Mouse (Mus musculus) kidney, embryonic 15.5 days (tissue): ENCODE data around the gene Chic1. TPM values are rescaled to one million over a fixed set of nuclear protein-coding genes. Genes with fewer than 3 reads are reported as not detected.

Source experiments
- ATAC-seq: fragments of 200-750 bp; cut with Nextera tagmentation; replicated peaks from 2 replicates; pipeline ENCODE4 v1.8.0; 2017; ENCODE audit warnings: moderate TSS enrichment; ENCODE audit not compliant: low FRiP score
- H3K27ac ChIP-seq: fragments of 300-500 bp; sonication (generic); 2 replicates; pipeline ENCODE4 v1.5.1; 2015; ENCODE audit warnings: mild to moderate bottlenecking, inconsistent platforms
- H3K27me3 ChIP-seq: fragments of 300-500 bp; sonication (generic); 2 replicates; pipeline ENCODE4 v1.6.1; 2015; ENCODE audit warnings: inconsistent platforms
- H3K36me3 ChIP-seq: fragments of 300-500 bp; sonication (generic); 2 replicates; pipeline ENCODE4 v1.6.1; 2015; ENCODE audit warnings: inconsistent platforms
- H3K4me1 ChIP-seq: fragments of 300-500 bp; sonication (generic); 2 replicates; pipeline ENCODE4 v1.6.1; 2015; ENCODE audit warnings: inconsistent platforms
- H3K4me2 ChIP-seq: fragments of 300-500 bp; sonication (generic); 2 replicates; pipeline ENCODE4 v1.6.1; 2015; ENCODE audit warnings: moderate library complexity, mild to moderate bottlenecking, inconsistent platforms
- H3K4me3 ChIP-seq: fragments of 300-500 bp; sonication (generic); replicated peaks from 2 replicates; pipeline ENCODE4 v1.5.1; 2015; ENCODE audit warnings: mild to moderate bottlenecking, inconsistent platforms
- H3K9ac ChIP-seq: fragments of 300-500 bp; sonication (generic); 2 replicates; pipeline ENCODE4 v1.6.1; 2015; ENCODE audit warnings: mild to moderate bottlenecking, inconsistent platforms
- H3K9me3 ChIP-seq: fragments of 300-500 bp; sonication (generic); replicated peaks from 2 replicates; pipeline ENCODE4 v1.6.1; 2016; ENCODE audit warnings: inconsistent platforms
- WGBS: fragments of 180-500 bp; shearing (Covaris S2); methylation state at CpG from one replicate; pipeline ENCODE4 v1.1.7; 2015; ENCODE audit warnings: mixed read lengths; 5-methylcytosine and 5-hydroxymethylcytosine counted together
- polyA plus RNA-seq: library from polyadenylated mRNA; unstranded; fragments of >200 nt; fragmentation: Nextera tagmentation; extraction: Ambion mirVana; gene quantifications from 2 replicates; pipeline ENCODE4 v1.2.1, GENCODE M21; 2015

The Chic1 gene
- polyA plus RNA-seq, 1 experiment from 2014 or later = 3.8 TPM

- Histone ChIP-seq H3K4me3 (no peak overlapping the region), H3K9ac (no peak overlapping the region), H3K27ac (no peak overlapping the region), H3K4me1 (no peaks in the 10 kb centered on the region), H3K4me2 (no peak overlapping the region), H3K36me3 (no peaks in the 10 kb centered on the region), H3K27me3 (peaks cover 61% of the 10 kb centered on the region), H3K9me3 (no peaks in the 10 kb centered on the region)
- 0% methylated on average over 1 of the region's 1 CpGs for WGBS
- no peak for ATAC-seq
These were observed 84.5 kb downstream of the Chic1 start for GRCm38 (mm10) chrX:103440803-103441202.

DNA sequence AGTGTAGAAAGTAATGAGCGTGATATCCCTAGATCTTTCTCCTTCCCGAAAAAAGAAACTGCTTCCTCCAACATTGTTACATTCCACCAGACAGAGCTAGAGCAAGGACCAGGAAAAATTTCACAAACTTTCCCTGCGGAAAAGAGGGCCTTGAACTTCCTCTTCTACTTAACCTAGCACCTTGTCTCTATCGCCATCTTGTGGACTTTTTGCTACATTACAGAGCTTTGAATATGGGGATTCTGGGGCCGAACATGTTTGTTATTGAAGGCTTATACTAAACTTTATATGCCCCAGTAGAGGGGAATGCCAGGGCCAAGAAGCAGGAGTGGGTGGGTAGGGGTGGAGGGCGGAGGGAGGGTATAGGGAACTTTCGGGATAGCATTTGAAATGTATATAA lies 87.5 kb downstream of the Chic1 start:
- H3K4me1 ChIP-seq = 0 out of 2 replicates have a peak, but pooled peaks cover 5% of the 10 kb centered on the region
- no peak for ATAC-seq
- no peaks in the 10 kb centered on the region for H3K36me3 ChIP-seq
- H3K9me3 ChIP-seq = no peaks in the 10 kb centered on the region
- H3K27ac ChIP-seq = no peak overlapping the region
- no peak overlapping the region for H3K9ac ChIP-seq
- no peak overlapping the region for H3K4me2 ChIP-seq
- H3K4me3 ChIP-seq = no peak overlapping the region
- 37% methylated on average over 7 of the region's 7 CpGs for WGBS
- peaks cover 61% of the 10 kb centered on the region for H3K27me3 ChIP-seq

Other genes starting within 250 kb of the Chic1 start
- gene Nap1l2, start 169.8 kb upstream of the Chic1 start, polyA plus RNA-seq = 0.82 and 1.4 TPM in 2 replicates
- not detected in 2 replicates for gene Cdx4, start 35.1 kb upstream of the Chic1 start, polyA plus RNA-seq
- gene Tsx, start 58.0 kb downstream of the Chic1 start, polyA plus RNA-seq = 0.21 and 0.26 TPM in 2 replicates
- gene Gm26992, start 65.5 kb downstream of the Chic1 start, polyA plus RNA-seq = not detected in 2 replicates